Mouse (Mus musculus): ENCODE results near the gene Gse1. TPM values are rescaled to one million over a fixed set of nuclear protein-coding genes. Genes with fewer than 3 reads are reported as not detected.

Gse1 gene
- total and polyA plus RNA-seq, 3 experiments, result 23.6 to 128 (median 66.9) TPM

- no peak for DNase-seq (ENCODE audit: low read depth, low spot score)
- H3K27me3 ChIP-seq (ENCODE audit: control insufficient read depth in 1 of 2, insufficient read depth in 2 of 2, low read length in 2 of 2), result no peaks in the 10 kb centered on the region
- no peak for TF ChIP-seq TCF12 (IDR thresholded peaks at IDR 0.05; ENCODE audit: low read depth, low read length)
- TF ChIP-seq POLR2A (IDR thresholded peaks at IDR 0.05; ENCODE audit: control insufficient read depth in 1 of 2, insufficient read depth in 1 of 2, low read depth in 1 of 2, low read length in 2 of 2, poor library complexity in 1 of 2), result no peak; a peak in 1 of 4 replicates
- TF ChIP-seq ZKSCAN1 (IDR thresholded peaks at IDR 0.05; ENCODE audit: low read depth, low read length), result no peak
- TF ChIP-seq SIN3A (IDR thresholded peaks at IDR 0.05; ENCODE audit: low read length), result no peak
- TF ChIP-seq E2F4 (IDR thresholded peaks at IDR 0.05; ENCODE audit: borderline replicate concordance, low read depth, low read length), result no peak
- TF ChIP-seq MAZ (IDR thresholded peaks at IDR 0.05; ENCODE audit: low read depth, low read length), result no peak
- no peak for TF ChIP-seq CHD2 (IDR thresholded peaks at IDR 0.05; ENCODE audit: low read length)
- no peak for TF ChIP-seq TAL1 (IDR thresholded peaks at IDR 0.05; ENCODE audit: low read length)
- TF ChIP-seq RCOR1 (IDR thresholded peaks at IDR 0.05; ENCODE audit: low read depth, low read length), result no peak
- TF ChIP-seq ZNF384 (IDR thresholded peaks at IDR 0.05; ENCODE audit: low read depth, low read length), result no peak
- no peak for TF ChIP-seq ZMIZ1 (IDR thresholded peaks at IDR 0.05; ENCODE audit: low read depth, low read length)
- H3K27ac ChIP-seq (ENCODE audit: control insufficient read depth, low read depth, low read length), result no peak overlapping the region
- H3K36me3 ChIP-seq (ENCODE audit: control insufficient read depth in 1 of 2, insufficient read depth in 2 of 2, low read length in 2 of 2), result peaks cover 14 to 26% of the 10 kb centered on the region in 2 experiments; a peak in 3 of 4 replicates
- H3K4me1 ChIP-seq (ENCODE audit: control insufficient read depth in 1 of 2, insufficient read depth in 2 of 2, low read length in 2 of 2), result peaks cover 3 to 30% of the 10 kb centered on the region in 2 experiments; a peak in 3 of 4 replicates
- no peaks in the 10 kb centered on the region for H3K9me3 ChIP-seq (replicated peaks; ENCODE audit: insufficient read depth, low read length)
- no peak overlapping the region for H3K4me3 ChIP-seq (ENCODE audit: control insufficient read depth in 1 of 2, insufficient read depth in 1 of 2, low read depth in 2 of 2, low read length in 2 of 2)
- H3K9ac ChIP-seq (ENCODE audit: control insufficient read depth, low read depth, low read length, poor library complexity, severe bottlenecking), result no peak overlapping the region
- H3K79me2 ChIP-seq (ENCODE audit: control insufficient read depth, insufficient read depth, low read length, poor library complexity), result peaks cover 6% of the 10 kb centered on the region
These were observed 337.0 kb downstream of the Gse1 start for GRCm38 (mm10) chr8:120565151-120565711.

GRCm38 (mm10) chr8:120566681-120567080 lies 338.4 kb downstream of the Gse1 start:
- Histone ChIP-seq H3K27ac (ENCODE audit: control insufficient read depth, low read depth, low read length) (no peak overlapping the region), H3K79me2 (ENCODE audit: control insufficient read depth, insufficient read depth, low read length, poor library complexity) (peaks cover 6% of the 10 kb centered on the region), H3K4me1 (ENCODE audit: control insufficient read depth in 1 of 2, insufficient read depth in 2 of 2, low read length in 2 of 2) (peaks cover 3 to 26% of the 10 kb centered on the region in 2 experiments; a peak in 3 of 4 replicates), H3K27me3 (ENCODE audit: control insufficient read depth in 1 of 2, insufficient read depth in 2 of 2, low read length in 2 of 2) (no peaks in the 10 kb centered on the region), H3K36me3 (ENCODE audit: control insufficient read depth in 1 of 2, insufficient read depth in 2 of 2, low read length in 2 of 2) (peaks cover 20 to 26% of the 10 kb centered on the region in 2 experiments), H3K9me3 (replicated peaks; ENCODE audit: insufficient read depth, low read length) (no peaks in the 10 kb centered on the region), H3K4me3 (ENCODE audit: control insufficient read depth in 1 of 2, insufficient read depth in 1 of 2, low read depth in 2 of 2, low read length in 2 of 2) (no peak overlapping the region), H3K9ac (ENCODE audit: control insufficient read depth, low read depth, low read length, poor library complexity, severe bottlenecking) (no peak overlapping the region)
- TF ChIP-seq CHD1 (IDR thresholded peaks at IDR 0.05; ENCODE audit: low read depth, low read length) (no peak), ZC3H11A (IDR thresholded peaks at IDR 0.05; ENCODE audit: low read depth, low read length) (no peak), ELF1 (IDR thresholded peaks at IDR 0.05; ENCODE audit: low read depth, low read length) (no peak), MYC (IDR thresholded peaks at IDR 0.05; ENCODE audit: low read depth, low read length) (no peak), EP300 (IDR thresholded peaks at IDR 0.05; ENCODE audit: low read depth in 1 of 2, low read length in 2 of 2) (no peak), RAD21 (IDR thresholded peaks at IDR 0.05; ENCODE audit: low read depth, low read length) (no peak), CHD2 (IDR thresholded peaks at IDR 0.05; ENCODE audit: low read length) (no peak), MAX (IDR thresholded peaks at IDR 0.05; ENCODE audit: low read length) (no peak), TBP (IDR thresholded peaks at IDR 0.05; ENCODE audit: low read depth, low read length) (no peak)
- no peak for DNase-seq (ENCODE audit: low read depth, low spot score)

All from MEL (cell line).